Mouse (Mus musculus) kidney, postnatal 0 days (tissue): Measurements from ENCODE around the gene H2al2a. TPM values are rescaled to one million over a fixed set of nuclear protein-coding genes. Genes with fewer than 3 reads are reported as not detected.

ENCODE experiments used
- ATAC-seq: fragments of 200-750 bp; cut with Nextera tagmentation; replicated peaks from 2 replicates; pipeline ENCODE4 v1.8.0; 2017; ENCODE audit warnings: low read depth, moderate number of reproducible peaks, moderate TSS enrichment, moderate library complexity; ENCODE audit not compliant: low FRiP score
- DNase-seq: peaks from one replicate; pipeline ENCODE4 v3.0.0-alpha.2; 2016; ENCODE audit warnings: low spot score
- H3K27ac ChIP-seq: fragments of 300-500 bp; sonication (generic); 2 replicates; pipeline ENCODE4 v1.5.1; 2014; ENCODE audit warnings: mild to moderate bottlenecking
- H3K27me3 ChIP-seq: fragments of 300-500 bp; sonication (generic); 2 replicates; pipeline ENCODE4 v1.6.1; 2014; ENCODE audit warnings: low read length, mixed read lengths; ENCODE audit not compliant: insufficient read depth
- H3K36me3 ChIP-seq: fragments of 300-500 bp; sonication (generic); 2 replicates; pipeline ENCODE4 v1.6.1; 2014; ENCODE audit warnings: low read length, mixed read lengths; ENCODE audit not compliant: insufficient read depth
- H3K4me1 ChIP-seq: fragments of 300-500 bp; sonication (generic); replicated peaks from 2 replicates; pipeline ENCODE4 v1.6.1; 2014; ENCODE audit warnings: antibody characterized with exemption, low read length, mixed read lengths; ENCODE audit not compliant: insufficient read depth
- H3K4me2 ChIP-seq: fragments of 300-500 bp; sonication (generic); 2 replicates; pipeline ENCODE4 v1.6.1; 2014; ENCODE audit warnings: mild to moderate bottlenecking, low read length, moderate library complexity, mixed read lengths
- H3K4me3 ChIP-seq: fragments of 300-500 bp; sonication (generic); replicated peaks from 2 replicates; pipeline ENCODE4 v1.5.1; 2014; ENCODE audit warnings: low read depth, low read length
- H3K9ac ChIP-seq: fragments of 300-500 bp; sonication (generic); 2 replicates; pipeline ENCODE4 v1.6.1; 2014; ENCODE audit warnings: low read depth, low read length
- H3K9me3 ChIP-seq: fragments of 300-500 bp; sonication (generic); replicated peaks from 2 replicates; pipeline ENCODE4 v1.6.1; 2016; ENCODE audit warnings: low read length, inconsistent platforms, mixed read lengths
- CTCF ChIP-seq: IDR thresholded peaks from 2 replicates; pipeline ENCODE4 v1.5.1; 2016; ENCODE audit warnings: antibody characterized with exemption, low read depth, mild to moderate bottlenecking, moderate library complexity
- WGBS: fragments of 180-500 bp; shearing (Covaris S2); extraction: QIAGEN DNeasy Blood & Tissue Kit; methylation state at CpG from one replicate; pipeline ENCODE4 v1.1.7; 2014; 5-methylcytosine and 5-hydroxymethylcytosine counted together
- polyA plus RNA-seq: library from polyadenylated mRNA; unstranded; fragments of >200 nt; fragmentation: Nextera tagmentation; extraction: Ambion mirVana; gene quantifications from 2 replicates; pipeline ENCODE4 v1.2.1, GENCODE M21; 2015

Gene H2al2a
- polyA plus RNA-seq, 1 experiment from 2014 or later = not detected

- H3K9me3 ChIP-seq = no peaks in the 10 kb centered on the region
- H3K4me3 ChIP-seq = no peak overlapping the region
- no peak overlapping the region for H3K9ac ChIP-seq
- H3K4me2 ChIP-seq = no peak overlapping the region
- WGBS = 68% methylated on average over 10 of the region's 10 CpGs
- peaks cover 18% of the 10 kb centered on the region for H3K4me1 ChIP-seq
- no peak for DNase-seq
- ATAC-seq = no peak
- no peaks in the 10 kb centered on the region for H3K36me3 ChIP-seq
- no peak for TF ChIP-seq CTCF
- H3K27me3 ChIP-seq = no peaks in the 10 kb centered on the region
- H3K27ac ChIP-seq = no peak overlapping the region
Observed at GRCm38 (mm10) chr2:18033166-18034108, 36.7 kb upstream of the H2al2a start.

- DNase-seq (peak; percentile 33), ATAC-seq (no peak)
- 40% methylated on average over 5 of the region's 5 CpGs for WGBS
- Histone ChIP-seq H3K9me3 (no peaks in the 10 kb centered on the region), H3K27ac (peak overlapping the region; percentile 73), H3K9ac (no peak overlapping the region), H3K4me2 (peak overlapping the region; percentile 78; the same call in 1 of the 2 replicates), H3K4me1 (peaks cover 18% of the 10 kb centered on the region), H3K27me3 (no peaks in the 10 kb centered on the region), H3K36me3 (no peaks in the 10 kb centered on the region), H3K4me3 (no peak overlapping the region; the same call in 1 of the 2 replicates)
- TF ChIP-seq CTCF = no peak
Observed at GRCm38 (mm10) chr2:18032538-18032895, 35.8 kb upstream of the H2al2a start.

- H3K9ac ChIP-seq = peak overlapping the region; percentile 73
- no peaks in the 10 kb centered on the region for H3K27me3 ChIP-seq
- peak; percentile 90 for DNase-seq
- H3K9me3 ChIP-seq = no peaks in the 10 kb centered on the region
- H3K4me2 ChIP-seq = peak overlapping the region; percentile 78
- TF ChIP-seq CTCF = no peak
- peak overlapping the region; percentile 73 for H3K27ac ChIP-seq
- 5% methylated on average over 32 of the region's 34 CpGs for WGBS
- H3K4me3 ChIP-seq = peak overlapping the region; percentile 35
- peaks cover 18% of the 10 kb centered on the region for H3K4me1 ChIP-seq
- ATAC-seq = peak; percentile 9
- no peaks in the 10 kb centered on the region for H3K36me3 ChIP-seq
Observed at GRCm38 (mm10) chr2:18031831-18032537, 35.2 kb upstream of the H2al2a start.

- WGBS = 11% methylated on average over 26 of the region's 26 CpGs
- Histone ChIP-seq H3K9me3 (no peaks in the 10 kb centered on the region), H3K27ac (peak overlapping the region; percentile 73), H3K9ac (peak overlapping the region; percentile 73), H3K36me3 (no peaks in the 10 kb centered on the region), H3K4me1 (peaks cover 18% of the 10 kb centered on the region), H3K27me3 (no peaks in the 10 kb centered on the region), H3K4me2 (peak overlapping the region; percentile 78), H3K4me3 (peak overlapping the region; percentile 35)
- ATAC-seq = no peak
- peak; percentile 59 for DNase-seq
- no peak for TF ChIP-seq CTCF
Observed at GRCm38 (mm10) chr2:18031271-18031821, 34.6 kb upstream of the H2al2a start.

GRCm38 (mm10) chr2:18030581-18030980, 33.8 kb upstream of the H2al2a start:
- peak overlapping the region; percentile 78 for H3K4me2 ChIP-seq
- WGBS = 54% methylated on average over 8 of the region's 8 CpGs
- peaks cover 18% of the 10 kb centered on the region for H3K4me1 ChIP-seq
- no peaks in the 10 kb centered on the region for H3K27me3 ChIP-seq
- no peak for ATAC-seq
- no peak for TF ChIP-seq CTCF
- no peak for DNase-seq
- no peak overlapping the region for H3K4me3 ChIP-seq
- H3K36me3 ChIP-seq = no peaks in the 10 kb centered on the region
- no peak overlapping the region for H3K27ac ChIP-seq
- no peak overlapping the region for H3K9ac ChIP-seq
- no peaks in the 10 kb centered on the region for H3K9me3 ChIP-seq

GRCm38 (mm10) chr2:18029656-18030055, 32.9 kb upstream of the H2al2a start:
- 91% methylated on average over 7 of the region's 7 CpGs for WGBS
- Histone ChIP-seq H3K4me3 (no peak overlapping the region), H3K4me2 (no peak overlapping the region), H3K4me1 (peaks cover 18% of the 10 kb centered on the region), H3K27ac (no peak overlapping the region), H3K9me3 (no peaks in the 10 kb centered on the region), H3K9ac (no peak overlapping the region), H3K27me3 (no peaks in the 10 kb centered on the region), H3K36me3 (no peaks in the 10 kb centered on the region)
- DNase-seq (no peak), ATAC-seq (no peak)
- TF ChIP-seq CTCF = no peak
